Mouse (Mus musculus) adrenal gland, postnatal 14 days (tissue): Measurements from ENCODE around the gene Stim1. TPM values are rescaled to one million over a fixed set of nuclear protein-coding genes. Genes with fewer than 3 reads are reported as not detected.

Experiments
- DNase-seq: peaks from one replicate; pipeline ENCODE4 v3.0.0; 2021; ENCODE audit warnings: mixed read lengths
- long read RNA-seq, 2 experiments: library from polyadenylated mRNA; stranded (forward); transcript quantifications; one replicate each; pipeline ENCODE4 v2.0.0; 2021
- total RNA-seq: library from RNA; stranded (reverse); gene quantifications from 2 replicates; pipeline ENCODE4 v1.2.3, GENCODE M21; 2021

Gene Stim1
- 71.0 and 88.3 TPM in 2 replicates for total RNA-seq
- long read RNA-seq, experiment 1, full-length matches to known transcripts, result 8 of 20 reads
- long read RNA-seq, experiment 1, partial matches to known transcripts, result 2 of 20 reads
- long read RNA-seq, experiment 1, other reads (novel, unspliced or antisense), result 10 of 20 reads
- long read RNA-seq, experiment 2, full-length matches to known transcripts, result 6 of 13 reads
- long read RNA-seq, experiment 2, partial matches to known transcripts, result 1 of 13 reads
- long read RNA-seq, experiment 2, other reads (novel, unspliced or antisense), result 6 of 13 reads

- DNase-seq, result peak; percentile 84
Observed at GRCm38 (mm10) chr7:102267601-102268394, at the start of gene Stim1. Stim1 (plus strand) TSS chr7:102267806.

GRCm38 (mm10) chr7:102221899-102222298 lies 45.7 kb upstream of the Stim1 start:
- DNase-seq, result no peak

GRCm38 (mm10) chr7:102222336-102222735 lies 45.3 kb upstream of the Stim1 start:
- peak; percentile 70 for DNase-seq

GRCm38 (mm10) chr7:102222830-102223556 lies 44.6 kb upstream of the Stim1 start:
- DNase-seq, result peak; percentile 83

- DNase-seq, result peak; percentile 79
Observed at GRCm38 (mm10) chr7:102223883-102224738, 43.5 kb upstream of the Stim1 start.

- DNase-seq, result no peak
Observed at GRCm38 (mm10) chr7:102226051-102226450, 41.6 kb upstream of the Stim1 start.

- DNase-seq, result no peak
Observed at GRCm38 (mm10) chr7:102228049-102228670, 39.4 kb upstream of the Stim1 start.

GRCm38 (mm10) chr7:102229814-102230213 lies 37.8 kb upstream of the Stim1 start:
- DNase-seq, result peak; percentile 71

GRCm38 (mm10) chr7:102233059-102233458 lies 34.5 kb upstream of the Stim1 start:
- DNase-seq, result no peak

GRCm38 (mm10) chr7:102238686-102239286 lies 28.8 kb upstream of the Stim1 start:
- no peak for DNase-seq

GRCm38 (mm10) chr7:102239591-102239990 lies 28.0 kb upstream of the Stim1 start:
- no peak for DNase-seq

GRCm38 (mm10) chr7:102242371-102242770 lies 25.2 kb upstream of the Stim1 start:
- no peak for DNase-seq

- DNase-seq, result no peak
Observed at GRCm38 (mm10) chr7:102242917-102243316, 24.7 kb upstream of the Stim1 start.

GRCm38 (mm10) chr7:102243870-102244269 lies 23.7 kb upstream of the Stim1 start:
- DNase-seq, result peak; percentile 47

GRCm38 (mm10) chr7:102244782-102245535 lies 22.6 kb upstream of the Stim1 start:
- no peak for DNase-seq

GRCm38 (mm10) chr7:102245775-102246174 lies 21.8 kb upstream of the Stim1 start:
- DNase-seq, result peak; percentile 45

GRCm38 (mm10) chr7:102246265-102246664 lies 21.3 kb upstream of the Stim1 start:
- no peak for DNase-seq

GRCm38 (mm10) chr7:102246956-102247797 lies 20.4 kb upstream of the Stim1 start:
- no peak for DNase-seq
